Mouse (Mus musculus): ENCODE data around the gene Pik3ca. TPM values are rescaled to one million over a fixed set of nuclear protein-coding genes. Genes with fewer than 3 reads are reported as not detected.

The Pik3ca gene
- total RNA-seq (2021): 10 to 100 TPM; 45.4 to 46.2 TPM
- long read RNA-seq, experiment 1, full-length matches to known transcripts: 1 of 44 reads
- long read RNA-seq, experiment 1, partial matches to known transcripts: 5 of 44 reads
- long read RNA-seq, experiment 1, other reads (novel, unspliced or antisense): 38 of 44 reads
- long read RNA-seq, experiment 2, full-length matches to known transcripts: 1 of 27 reads
- long read RNA-seq, experiment 2, partial matches to known transcripts: 0 of 27 reads
- long read RNA-seq, experiment 2, other reads (novel, unspliced or antisense): 26 of 27 reads

DNA sequence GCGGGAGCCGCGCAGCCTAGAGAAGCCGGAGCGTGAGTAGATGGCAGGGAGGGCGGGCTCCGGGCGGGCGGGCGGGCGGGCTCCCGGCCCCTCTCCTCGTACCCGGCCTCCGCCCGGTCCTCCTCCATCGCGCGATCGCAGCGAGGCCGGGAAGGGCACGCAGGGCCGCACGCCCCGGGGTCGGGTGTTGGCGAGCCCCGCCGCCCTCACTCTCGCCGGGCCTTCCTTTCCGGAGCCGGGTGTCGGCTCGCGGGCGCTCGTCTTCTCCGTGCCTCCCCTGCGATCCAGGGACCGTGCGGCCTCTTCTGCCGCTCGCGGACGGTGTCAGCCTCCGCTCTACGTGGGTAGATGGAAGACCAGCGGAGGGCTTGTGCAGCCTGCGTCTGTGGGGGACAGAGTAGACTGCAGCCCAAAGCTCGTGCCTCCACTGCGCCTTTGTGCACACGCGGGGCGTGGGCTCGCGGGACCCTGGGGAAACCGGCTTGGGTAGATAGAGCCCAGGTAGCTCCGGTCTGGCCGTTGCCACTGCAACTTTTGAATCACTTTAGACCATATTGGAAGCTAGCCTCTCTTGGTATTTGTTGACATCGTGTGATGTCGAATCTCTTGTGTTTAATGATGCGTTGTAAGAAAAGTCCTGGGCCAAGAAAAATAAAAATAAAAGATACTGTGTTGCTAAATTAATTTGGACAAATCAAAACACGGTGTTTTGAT lies at the start of gene Pik3ca:
TSS of gene Pik3ca (plus strand) at position 211 of the 714 bp plus-strand sequence.
- intact Hi-C loops (cut with DNase I): loop anchor here (5.0 kb wide), 2 partner anchors 35 to 55 kb away; no protein-coding TSS in a partner anchor
- peak; percentile 70 to 72 for DNase-seq

DNA sequence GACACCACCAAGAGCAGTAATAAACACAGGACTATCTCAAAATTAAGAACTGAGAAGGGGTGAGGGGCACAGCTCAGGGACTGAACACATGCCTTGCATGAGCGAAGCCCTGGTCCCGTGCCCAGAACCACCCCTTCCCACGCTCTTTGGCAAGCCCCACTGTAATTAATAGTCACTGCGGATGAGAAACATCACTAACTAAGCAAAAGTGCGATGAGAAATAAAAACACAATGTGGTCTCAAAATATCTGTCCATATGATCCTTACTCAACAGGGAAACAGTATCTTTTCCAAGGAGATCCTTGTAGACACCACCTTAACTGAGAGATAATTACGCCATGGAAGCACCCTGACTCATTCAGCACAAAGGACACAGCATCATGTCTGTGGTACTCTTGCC lies 49.6 kb upstream of the Pik3ca start:
- intact Hi-C loops (cut with DNase I): no loop called here

GRCm38 (mm10) chr3:32361221-32361620 lies 36.2 kb upstream of the Pik3ca start:
- DNase-seq: no peak
- intact Hi-C loops (cut with DNase I): no loop called here

More for the DNA sequence above, 49.6 kb upstream of the Pik3ca start:
- DNase-seq: no peak

DNA sequence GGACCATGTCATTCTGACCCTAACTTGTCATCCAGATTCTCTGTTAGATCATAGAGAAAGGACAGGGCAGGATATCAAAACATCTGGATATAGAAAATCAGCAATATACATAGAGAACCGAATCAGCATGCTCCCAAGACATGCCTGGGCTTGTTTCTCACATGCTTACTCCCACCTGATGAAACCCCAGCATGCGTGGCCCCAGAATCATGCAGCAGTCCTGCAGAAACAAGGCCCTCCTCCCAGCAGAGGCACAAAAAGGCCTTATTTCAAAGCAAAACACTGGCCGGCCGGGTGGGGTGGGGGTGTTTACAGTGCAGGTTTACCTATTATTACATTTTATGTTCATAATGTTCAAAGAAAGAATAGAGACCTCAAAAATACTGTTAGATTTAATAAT lies 33.3 kb upstream of the Pik3ca start:
- intact Hi-C loops (cut with DNase I): no loop called here
- no peak for DNase-seq

- intact Hi-C loops (cut with DNase I): loop anchor here (1.0 kb wide), 1 partner anchor 31 kb away; no protein-coding TSS in a partner anchor
- peak in 1 of 2 experiments; percentile 2 for DNase-seq
These were observed 32.5 kb upstream of the Pik3ca start for GRCm38 (mm10) chr3:32364841-32365545.

DNA sequence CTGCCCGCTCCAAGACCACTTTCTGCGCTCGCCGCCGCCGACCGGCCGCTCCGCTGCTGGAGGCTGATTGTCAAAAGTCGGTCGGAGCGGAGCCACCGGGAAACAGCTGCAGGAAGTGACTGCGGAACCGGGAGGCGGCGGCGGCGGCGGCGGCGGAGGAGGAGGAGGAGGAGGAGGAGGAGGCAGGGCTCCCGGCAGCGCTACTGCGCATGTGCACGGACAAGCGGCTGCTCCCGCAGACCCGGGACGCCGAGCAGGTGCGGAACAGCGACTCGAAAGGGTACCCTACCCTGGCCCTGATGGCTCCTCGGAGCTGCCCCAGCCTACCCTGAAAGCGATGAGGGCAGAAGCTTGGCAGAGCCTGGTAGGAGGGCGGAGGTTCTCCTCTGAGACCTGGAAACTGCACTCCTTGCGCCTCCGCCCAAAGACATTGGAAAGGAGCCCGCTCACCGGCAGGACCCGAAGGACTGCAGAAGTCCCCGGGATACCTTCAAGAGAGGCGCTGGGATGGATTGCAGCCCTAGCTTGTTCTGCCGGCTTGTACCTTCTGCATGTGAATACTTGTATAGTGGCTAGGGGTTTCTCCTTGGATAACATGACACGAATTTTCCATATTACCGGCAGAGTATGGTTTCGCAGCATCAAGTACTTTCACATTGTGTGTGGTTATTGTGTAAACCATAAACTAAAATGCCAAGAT lies 31.8 kb upstream of the Pik3ca start, which contains the start of gene Zmat3:
TSS of gene Zmat3 (minus strand) at position 469 of the 700 bp plus-strand sequence.
- intact Hi-C loops (cut with DNase I): loop anchor here (1.0 kb wide), 1 partner anchor 31 kb away; no protein-coding TSS in a partner anchor
- DNase-seq: peak; percentile 87 to 90

- DNase-seq: no peak
- intact Hi-C loops (cut with DNase I): no loop called here
These were observed 31.2 kb upstream of the Pik3ca start for GRCm38 (mm10) chr3:32366246-32366734.

- intact Hi-C loops (cut with DNase I): no loop called here
- no peak for DNase-seq
These were observed 30.0 kb upstream of the Pik3ca start for GRCm38 (mm10) chr3:32367516-32367915.

GRCm38 (mm10) chr3:32371957-32372356 lies 25.5 kb upstream of the Pik3ca start:
- intact Hi-C loops (cut with DNase I): no loop called here
- DNase-seq: no peak

DNA sequence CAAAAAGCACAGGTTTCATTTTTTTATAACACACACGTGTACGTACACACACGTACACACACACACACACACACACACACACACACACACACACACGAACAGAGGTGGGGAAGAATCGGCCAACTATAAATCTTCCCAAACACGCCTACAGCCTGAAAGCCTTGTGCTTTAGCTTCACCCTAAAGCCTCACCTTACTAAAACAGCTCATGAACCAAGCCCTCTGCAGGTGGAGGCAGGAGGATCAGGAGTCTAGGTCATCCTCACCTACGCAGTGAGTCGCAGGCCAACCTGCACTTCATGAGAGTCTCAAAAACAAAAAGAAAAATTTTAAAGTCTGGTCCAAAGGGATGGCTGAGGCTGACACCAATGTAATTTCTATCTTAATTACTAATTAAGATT lies 25.0 kb upstream of the Pik3ca start:
- intact Hi-C loops (cut with DNase I): no loop called here
- no peak for DNase-seq

- intact Hi-C loops (cut with DNase I): no loop called here
- no peak for DNase-seq
These were observed 24.2 kb upstream of the Pik3ca start for GRCm38 (mm10) chr3:32373236-32373635.

- DNase-seq: no peak
- intact Hi-C loops (cut with DNase I): loop anchor here (5.0 kb wide), 1 partner anchor 127 kb away; no protein-coding TSS in a partner anchor
These were observed 17.6 kb upstream of the Pik3ca start for GRCm38 (mm10) chr3:32379891-32380290.

- intact Hi-C loops (cut with DNase I): loop anchor here (5.0 kb wide), 1 partner anchor 126 kb away; no protein-coding TSS in a partner anchor
- no peak for DNase-seq
These were observed 15.9 kb upstream of the Pik3ca start for GRCm38 (mm10) chr3:32381556-32381955.

GRCm38 (mm10) chr3:32392841-32393240 lies 4.6 kb upstream of the Pik3ca start:
- DNase-seq: no peak
- intact Hi-C loops (cut with DNase I): loop anchor here (5.0 kb wide), 1 partner anchor 61 kb away; no protein-coding TSS in a partner anchor

GRCm38 (mm10) chr3:32393986-32394385 lies 3.5 kb upstream of the Pik3ca start:
- intact Hi-C loops (cut with DNase I): loop anchor here (5.0 kb wide), 1 partner anchor 62 kb away; no protein-coding TSS in a partner anchor
- no peak for DNase-seq

DNA sequence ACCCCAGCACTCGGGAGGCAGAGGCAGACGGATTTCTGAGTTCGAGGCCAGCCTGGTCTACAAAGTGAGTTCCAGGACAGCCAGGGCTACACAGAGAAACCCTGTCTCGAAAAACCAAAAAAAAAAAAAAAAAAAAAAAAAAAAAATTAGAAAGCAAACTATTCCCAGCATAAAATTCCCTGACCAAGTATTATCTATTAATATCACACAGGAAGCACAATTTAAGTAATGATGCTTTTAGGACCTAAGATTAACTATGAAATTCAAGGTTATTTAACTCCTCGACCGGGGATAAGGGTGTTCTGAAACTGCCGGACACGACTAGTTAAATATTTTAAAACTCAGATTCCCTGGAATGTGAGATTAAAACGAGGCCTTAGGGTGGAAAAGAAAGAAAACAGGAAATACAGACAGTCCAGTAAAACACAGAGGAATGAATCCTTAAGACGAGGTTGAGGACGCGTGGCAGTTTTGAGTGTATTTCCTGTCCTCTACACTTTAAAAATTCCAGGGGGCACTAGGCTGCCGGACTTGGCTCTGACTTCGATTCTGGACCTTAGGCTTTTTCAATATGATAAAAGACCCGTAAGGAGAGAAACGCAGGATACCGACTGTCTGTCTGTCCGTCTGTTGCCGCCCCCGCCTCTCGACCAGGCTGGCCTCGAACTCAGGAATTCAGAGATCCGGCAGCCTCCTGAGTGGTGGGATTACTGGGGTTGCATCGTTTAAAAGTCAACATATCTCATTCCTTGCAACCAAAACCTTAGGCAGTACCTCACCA lies 1.5 kb upstream of the Pik3ca start:
- peak; percentile 32 to 52 for DNase-seq
- intact Hi-C loops (cut with DNase I): loop anchor here (1.0 to 5.0 kb wide), 3 partner anchors 31 to 56 kb away; no protein-coding TSS in a partner anchor

DNA sequence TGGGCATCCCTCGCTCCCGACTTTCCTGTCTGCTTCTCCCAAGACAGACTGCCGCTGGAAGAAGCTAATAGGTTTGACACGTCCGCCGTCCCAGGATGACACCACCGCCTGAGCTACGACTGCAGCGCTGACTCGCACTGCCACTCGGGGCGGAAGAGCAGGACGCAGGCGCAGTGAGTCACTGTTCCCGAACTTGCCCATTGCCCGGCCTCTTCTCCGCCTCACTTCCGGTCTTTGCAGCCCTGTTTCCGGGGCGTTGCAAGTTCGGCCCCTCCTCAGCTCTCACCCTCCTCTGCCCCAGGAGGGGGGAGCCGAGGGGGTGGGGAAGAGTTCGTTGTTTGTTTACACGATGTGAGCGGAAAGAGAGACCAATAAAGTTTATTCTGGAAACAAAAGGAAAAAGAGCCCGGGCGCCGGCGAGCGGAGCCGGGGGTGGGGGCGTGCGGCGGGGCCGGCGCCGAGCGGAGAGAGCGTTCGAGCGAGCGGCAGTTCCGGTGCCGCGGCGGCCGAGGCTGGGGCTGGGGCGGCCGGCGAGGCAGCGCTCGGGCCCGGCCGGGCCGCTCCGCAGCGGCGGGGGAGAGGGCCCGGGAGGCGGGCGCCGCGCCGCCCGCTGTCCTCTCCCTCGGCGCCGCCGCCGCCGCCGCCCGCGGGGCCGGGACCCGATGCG lies 544 bp upstream of the Pik3ca start:
- DNase-seq: peak; percentile 96 to 97
- intact Hi-C loops (cut with DNase I): loop anchor here (1.0 to 5.0 kb wide), 3 partner anchors 32 to 55 kb away; no protein-coding TSS in a partner anchor

DNA sequence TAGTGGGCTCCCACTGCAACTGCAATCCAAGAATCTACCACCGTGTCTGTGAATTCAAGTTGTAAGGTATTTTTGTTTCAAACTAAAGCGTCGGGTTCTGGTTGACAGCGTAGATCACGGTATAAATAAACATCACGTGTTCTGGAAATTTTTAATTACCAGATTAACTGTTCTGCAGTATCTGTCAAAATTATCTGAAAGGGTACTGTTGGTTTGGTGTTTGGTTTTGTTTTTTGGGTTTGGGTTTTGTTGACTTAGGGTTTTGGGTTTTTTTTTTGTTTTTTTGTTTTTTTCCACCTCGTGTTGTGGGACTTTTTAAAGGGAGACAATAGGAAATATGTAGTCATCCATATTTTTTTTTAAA lies 686 bp downstream of the Pik3ca start:
- no peak for DNase-seq
- intact Hi-C loops (cut with DNase I): loop anchor here (5.0 kb wide), 2 partner anchors 34 to 54 kb away; no protein-coding TSS in a partner anchor

Data from heart, postnatal 14 days (tissue).